Mouse (Mus musculus) ZHBTc4 (cell line): ENCODE results near the gene Gpr87.

Experiments used
- DNase-seq: peaks from one replicate; pipeline ENCODE4 v3.0.0-alpha.2; 2011; ENCODE audit warnings: low read depth, low spot score

Gene Gpr87

DNA sequence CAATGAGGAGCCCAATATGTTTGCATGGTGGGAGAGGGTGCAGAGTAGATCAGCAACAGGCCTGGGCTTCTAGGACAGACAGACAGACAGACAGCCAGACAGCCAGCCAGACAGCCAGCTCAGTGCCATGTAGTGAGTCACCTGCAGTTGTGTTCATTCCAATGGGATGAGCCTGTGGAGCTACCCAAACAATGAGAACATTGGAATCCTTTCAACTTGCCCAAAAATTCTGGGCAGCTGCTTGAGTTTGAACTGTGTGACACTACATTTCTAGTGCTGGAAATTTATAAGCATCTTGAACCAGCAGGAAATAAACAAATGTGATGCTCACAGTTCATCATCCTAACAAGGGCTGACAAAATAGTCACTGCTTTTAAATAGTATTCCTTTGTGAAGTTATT, 55.3 kb downstream of the Gpr87 start:
- DNase-seq: no peak

DNA sequence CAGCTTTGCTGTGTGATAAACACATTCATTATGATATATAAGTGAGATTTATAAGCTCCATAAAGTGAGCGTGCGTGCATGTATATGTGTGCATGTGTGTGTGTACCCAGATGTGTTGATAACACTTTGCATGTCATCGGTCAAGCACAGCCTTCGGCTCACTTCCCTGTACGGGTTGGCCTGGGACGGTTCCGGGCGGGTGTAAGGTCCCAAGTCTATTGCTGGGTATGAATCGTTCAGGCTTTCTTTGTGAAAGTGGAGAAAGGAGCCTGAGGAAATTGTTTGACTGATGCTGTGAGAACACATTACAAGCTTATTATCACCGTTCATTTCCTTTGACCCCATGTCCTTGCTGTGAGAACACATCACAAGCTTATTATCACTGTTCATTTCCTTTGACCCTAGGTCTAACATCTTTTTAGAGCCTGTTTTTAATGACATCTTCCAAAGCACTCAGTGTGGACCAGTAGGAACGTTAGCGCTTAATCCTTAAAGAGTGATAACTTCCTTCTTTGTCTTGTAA, 55.9 kb downstream of the Gpr87 start:
- DNase-seq: no peak

DNA sequence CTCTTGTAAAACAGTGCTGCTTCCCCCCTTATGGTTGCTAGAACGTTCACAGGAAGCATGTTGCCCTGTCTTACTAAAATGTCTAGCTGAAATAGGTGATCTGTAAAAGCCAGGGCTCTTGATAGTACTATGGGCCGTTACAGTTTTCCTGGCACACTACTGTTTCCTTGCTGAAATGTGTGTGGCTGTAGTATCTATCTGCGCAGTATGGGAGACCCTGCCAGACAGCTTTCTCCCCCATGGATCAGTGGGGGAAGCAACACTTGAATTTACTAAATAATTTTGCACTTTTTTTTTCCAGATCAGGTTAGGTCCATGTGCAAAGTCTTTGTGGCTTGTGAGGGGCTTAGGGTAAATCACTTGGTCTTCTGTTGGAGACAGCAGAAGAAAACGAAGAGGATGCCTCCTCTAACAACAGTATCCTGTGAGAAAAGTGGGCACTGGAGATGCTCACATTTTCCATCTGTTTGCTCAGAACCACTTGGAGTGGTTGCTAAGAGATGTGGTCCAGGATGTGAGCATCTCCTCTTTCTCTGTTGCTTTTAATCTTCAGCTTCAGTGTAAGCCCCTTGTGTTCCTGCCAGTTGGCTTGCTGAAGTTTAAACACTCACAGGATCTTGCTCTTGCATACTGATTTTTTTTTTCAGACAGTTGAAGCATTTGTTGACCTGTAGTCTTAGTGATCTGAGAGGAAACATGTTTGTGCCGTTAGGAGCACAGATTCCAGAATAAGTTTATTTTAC, 58.8 kb downstream of the Gpr87 start:
- DNase-seq: no peak

DNA sequence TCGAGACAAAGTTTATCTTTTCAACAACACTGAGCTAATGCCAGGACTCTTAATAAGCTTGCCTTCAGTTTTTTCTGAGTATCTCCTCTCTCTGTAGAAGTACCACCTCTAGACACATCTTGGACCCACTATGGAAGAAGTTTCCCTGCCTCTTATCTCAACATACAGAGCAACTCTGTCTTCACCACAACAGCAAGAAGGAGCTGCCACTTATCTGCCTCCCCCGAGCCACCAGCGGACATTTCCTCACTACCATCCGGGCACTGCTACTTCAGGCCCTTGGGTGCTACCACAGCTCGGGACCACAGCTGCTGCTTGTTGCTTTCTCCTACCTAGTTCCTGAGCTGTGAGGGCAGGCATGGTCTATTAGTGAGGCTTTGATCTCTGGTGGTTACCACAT, 61.7 kb downstream of the Gpr87 start:
- DNase-seq: no peak

DNA sequence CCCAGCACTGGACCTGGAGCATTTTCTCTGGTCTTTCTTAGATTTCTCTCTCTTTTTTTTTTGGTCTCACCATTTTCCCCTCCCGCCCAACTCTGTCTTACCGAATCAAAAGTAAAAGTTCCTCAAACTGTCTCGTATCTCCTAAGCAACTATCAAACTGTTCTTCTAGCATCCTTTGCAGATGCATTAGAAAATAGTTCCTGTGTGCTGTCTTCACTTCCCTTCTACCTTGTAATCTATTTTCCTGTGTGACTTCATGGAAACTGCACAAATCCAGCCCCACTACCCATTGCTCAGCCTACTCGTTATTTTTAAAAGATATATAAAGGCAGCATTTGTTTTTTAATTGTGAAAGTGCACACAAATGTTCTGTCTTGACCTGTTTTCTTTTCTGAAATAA, 62.9 kb downstream of the Gpr87 start:
- no peak for DNase-seq

DNA sequence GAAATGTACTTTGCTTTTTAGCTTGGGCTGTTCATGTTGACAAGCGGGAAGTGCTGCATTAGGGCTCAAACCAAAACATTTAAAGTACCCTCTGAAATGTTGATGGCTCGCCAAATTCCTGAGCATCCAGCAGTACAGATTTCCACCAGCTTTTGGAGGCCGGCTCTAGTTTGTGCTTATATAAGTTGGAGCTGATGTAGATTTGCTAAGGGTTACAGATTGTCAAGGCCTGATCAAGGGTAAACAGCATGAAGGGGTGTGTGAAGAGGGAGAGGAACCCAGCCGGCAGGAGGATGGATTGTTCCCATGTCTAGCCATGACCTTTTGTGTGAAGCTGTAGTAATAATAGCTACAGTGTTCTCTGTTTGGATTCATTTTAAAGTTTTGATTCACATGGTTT, 63.8 kb downstream of the Gpr87 start:
- DNase-seq: no peak

DNA sequence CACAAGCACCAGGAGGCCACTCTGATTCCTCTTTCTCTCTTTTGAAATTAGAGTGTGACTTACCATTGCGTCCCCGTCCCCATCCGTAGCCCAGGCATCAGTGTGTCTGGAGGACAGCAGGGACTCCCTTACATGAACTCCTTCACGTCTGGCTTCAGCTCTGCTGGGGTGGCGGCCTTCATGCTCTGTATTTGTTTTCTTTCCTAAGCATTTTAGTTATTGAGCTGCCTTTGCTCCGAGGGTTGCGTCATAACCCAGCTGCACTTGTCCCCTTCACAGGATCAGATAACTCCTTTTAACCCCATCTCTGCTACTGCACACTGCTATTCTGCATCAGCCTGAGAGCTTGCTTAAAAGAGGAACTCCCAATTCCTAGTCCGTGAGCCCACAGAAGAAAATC, 64.5 kb downstream of the Gpr87 start:
- no peak for DNase-seq

DNA sequence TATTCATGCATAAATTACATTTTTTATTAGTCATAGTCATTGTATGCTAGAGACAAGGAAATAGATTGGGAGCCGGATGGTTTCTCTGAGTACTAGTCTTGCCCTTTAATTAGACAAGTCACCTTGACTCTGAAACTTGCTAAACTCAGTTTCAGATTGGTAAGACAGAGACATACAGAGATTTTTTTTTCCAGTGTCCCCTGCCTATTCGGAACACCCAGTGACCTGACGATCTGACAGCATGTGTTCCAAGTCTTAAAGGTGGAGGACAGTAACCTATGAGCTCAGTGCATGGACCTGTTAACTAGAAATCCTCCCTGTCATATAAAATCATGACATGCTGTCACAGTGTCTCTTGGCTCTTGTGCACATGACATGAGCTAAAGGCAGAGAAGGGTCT, 65.4 kb downstream of the Gpr87 start:
- no peak for DNase-seq
